ENCODE assay signal across 8 mouse cellular contexts in genomic region chr17:14397456-14397855, GRCm38 (mm10).
DNase-seq lines count a peak whose midpoint lies in the region; ATAC-seq and TF ChIP-seq lines count a peak whose summit lies in the region.

No protein-coding gene starts in this region.

- no peak overlapping the region for H3K4me2 ChIP-seq in stomach, postnatal 0 days (replicated peaks; ENCODE audit: low read depth)
- H3K4me2 ChIP-seq in midbrain, embryonic 13.5 days (replicated peaks): no peak overlapping the region
- no peak overlapping the region for H3K4me2 ChIP-seq in hindbrain, embryonic 14.5 days (replicated peaks)

- TF ChIP-seq CTCF in stomach, postnatal 0 days (IDR thresholded peaks at IDR 0.05; ENCODE audit: low read depth): no peak

- 0 out of 2 replicates have a peak, but pooled peaks have one; percentile 47 for ATAC-seq in stomach, postnatal 0 days (ENCODE audit: low FRiP score, low TSS enrichment)
- ATAC-seq in midbrain, embryonic 13.5 days: no peak
- no peak for ATAC-seq in hindbrain, embryonic 14.5 days (ENCODE audit: low FRiP score)

- H3K9ac ChIP-seq in stomach, postnatal 0 days (ENCODE audit: low read length): no peak overlapping the region
- H3K9ac ChIP-seq in midbrain, embryonic 13.5 days (replicated peaks): no peak overlapping the region
- H3K9ac ChIP-seq in hindbrain, embryonic 14.5 days: no peak overlapping the region

- H3K4me1 ChIP-seq in stomach, postnatal 0 days (replicated peaks; ENCODE audit: control insufficient read depth, insufficient read depth): no peaks in the 10 kb centered on the region
- H3K4me1 ChIP-seq in midbrain, embryonic 13.5 days (replicated peaks): no peaks in the 10 kb centered on the region
- H3K4me1 ChIP-seq in hindbrain, embryonic 14.5 days (replicated peaks; ENCODE audit: control insufficient read depth, insufficient read depth, low read length): no peaks in the 10 kb centered on the region

- TF ChIP-seq EP300 in stomach, postnatal 0 days (optimal IDR thresholded peaks at IDR 0.05): no peak

- no peak overlapping the region for H3K27ac ChIP-seq in stomach, postnatal 0 days (replicated peaks)
- H3K27ac ChIP-seq in midbrain, embryonic 13.5 days: no peak overlapping the region
- H3K27ac ChIP-seq in hindbrain, embryonic 14.5 days: no peak overlapping the region

- H3K36me3 ChIP-seq in stomach, postnatal 0 days (ENCODE audit: control insufficient read depth, insufficient read depth, low read length): no peaks in the 10 kb centered on the region
- no peaks in the 10 kb centered on the region for H3K36me3 ChIP-seq in midbrain, embryonic 13.5 days
- H3K36me3 ChIP-seq in hindbrain, embryonic 14.5 days (replicated peaks; ENCODE audit: control insufficient read depth, insufficient read depth): no peaks in the 10 kb centered on the region

- H3K9me3 ChIP-seq in stomach, postnatal 0 days (ENCODE audit: control insufficient read depth, low read length): no peaks in the 10 kb centered on the region
- H3K9me3 ChIP-seq in midbrain, embryonic 13.5 days: no peaks in the 10 kb centered on the region
- no peaks in the 10 kb centered on the region for H3K9me3 ChIP-seq in hindbrain, embryonic 14.5 days (ENCODE audit: control insufficient read depth, low read length)

- peak; percentile 60 for DNase-seq in adrenal gland, adult 2 months
- DNase-seq in adrenal gland, adult 18-20 months (ENCODE audit: low spot score in 2 of 2): no peak
- peak; percentile 73 for DNase-seq in urinary bladder, postnatal 14 days (ENCODE audit: low spot score)
- no peak for DNase-seq in urinary bladder, postnatal 10 days (ENCODE audit: low spot score)
- peak; percentile 94 for DNase-seq in kidney, postnatal 14 days
- peak; percentile 29 for DNase-seq in stomach, postnatal 0 days (ENCODE audit: low spot score)
- no peak for DNase-seq in hindbrain, embryonic 14.5 days (ENCODE audit: low spot score)

- WGBS in stomach, postnatal 0 days: 37% methylated on average over 5 of the region's 5 CpGs
- WGBS in midbrain, embryonic 13.5 days: 87% methylated on average over 5 of the region's 5 CpGs
- 67% methylated on average over 5 of the region's 5 CpGs for WGBS in hindbrain, embryonic 14.5 days

- H3K27me3 ChIP-seq in stomach, postnatal 0 days (ENCODE audit: control insufficient read depth, insufficient read depth, low read length): no peaks in the 10 kb centered on the region
- H3K27me3 ChIP-seq in midbrain, embryonic 13.5 days: no peaks in the 10 kb centered on the region
- H3K27me3 ChIP-seq in hindbrain, embryonic 14.5 days (ENCODE audit: control insufficient read depth, insufficient read depth, low read length): no peaks in the 10 kb centered on the region

- H3K4me3 ChIP-seq in stomach, postnatal 0 days (ENCODE audit: low read depth, low read length): no peak overlapping the region
- H3K4me3 ChIP-seq in midbrain, embryonic 13.5 days (replicated peaks): no peak overlapping the region
- no peak overlapping the region for H3K4me3 ChIP-seq in hindbrain, embryonic 14.5 days (replicated peaks; ENCODE audit: low read length)

Comparison
In these comparisons a context has a peak if more than half of its experiments do, and no peak if none do; other contexts are left out.
1. DNase-seq: peak in adrenal gland, adult 2 months (single experiment), urinary bladder, postnatal 14 days (single experiment), kidney, postnatal 14 days (single experiment) and stomach, postnatal 0 days (single experiment); none in adrenal gland, adult 18-20 months (0 of 2), urinary bladder, postnatal 10 days (single experiment) and hindbrain, embryonic 14.5 days (single experiment).